Mouse (Mus musculus) T-helper 2 cell (primary cell): ENCODE measurements around the gene Arl6ip6.

Experiments used
- in situ Hi-C: fragments of 300-600 bp; cut with MboI, MseI; formaldehyde crosslinking; loops from one replicate; pipeline ENCODE4 v1.15.1; 2025; ENCODE audit warnings: high pct_unique_total_duplicates

Gene Arl6ip6

DNA sequence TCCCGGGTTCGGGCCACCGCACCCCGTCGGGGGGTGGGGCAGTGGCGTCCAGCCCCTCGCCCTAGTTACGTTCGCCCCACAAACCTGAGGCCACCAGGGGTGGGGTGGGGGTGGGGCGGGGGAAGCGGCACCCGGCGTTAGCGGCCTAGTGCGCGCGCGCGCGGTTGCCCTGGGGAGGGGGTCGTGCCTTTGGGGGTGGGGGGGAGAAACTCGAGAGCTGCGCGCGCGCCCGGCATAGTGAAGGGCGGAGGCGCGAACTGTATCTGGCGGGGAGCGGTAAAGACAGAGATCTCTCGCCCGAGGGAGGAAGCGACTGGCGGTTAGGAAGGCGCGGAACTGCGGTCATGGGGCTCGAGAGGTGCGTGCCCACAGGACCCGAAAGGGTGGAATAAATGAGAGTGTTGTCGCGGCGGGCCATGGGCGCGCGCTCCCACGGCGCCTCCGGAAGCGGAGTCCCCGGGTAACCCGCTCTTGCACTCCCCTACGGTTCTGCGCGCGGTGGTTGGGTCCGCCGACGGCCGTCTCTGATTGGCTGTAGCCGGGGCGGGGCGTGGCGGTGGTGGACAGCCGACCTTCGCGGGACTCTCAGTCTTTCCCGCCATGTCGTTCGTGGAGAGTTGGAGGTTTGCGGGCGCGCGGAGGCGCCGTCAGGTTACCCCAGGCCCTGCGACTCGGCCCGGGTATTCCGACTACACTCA is at the start of gene Arl6ip6:
Gene Arl6ip6 (plus strand): TSS at position 204 of the 698 bp plus-strand sequence.
- in situ Hi-C loops, result no loop called here

DNA sequence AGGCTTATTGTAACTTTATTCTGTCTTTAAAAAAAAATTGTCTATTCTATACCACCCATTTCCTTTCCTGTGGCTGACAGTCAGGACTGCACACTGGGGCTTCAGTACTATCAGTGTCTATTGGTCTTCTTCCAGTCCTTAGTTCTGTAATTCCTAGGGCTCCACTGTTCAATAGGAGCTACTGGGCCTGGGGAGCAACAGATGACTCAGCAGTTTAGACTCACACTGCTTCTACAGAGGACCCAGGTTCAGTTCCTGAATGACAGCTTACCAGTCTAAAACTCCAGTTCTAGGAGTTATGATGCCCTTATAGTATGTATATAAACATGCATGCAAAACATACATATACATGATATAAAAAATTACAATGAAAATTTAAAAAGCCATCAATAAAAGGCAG is 44.7 kb upstream of the Arl6ip6 start:
- in situ Hi-C loops, result no loop called here

DNA sequence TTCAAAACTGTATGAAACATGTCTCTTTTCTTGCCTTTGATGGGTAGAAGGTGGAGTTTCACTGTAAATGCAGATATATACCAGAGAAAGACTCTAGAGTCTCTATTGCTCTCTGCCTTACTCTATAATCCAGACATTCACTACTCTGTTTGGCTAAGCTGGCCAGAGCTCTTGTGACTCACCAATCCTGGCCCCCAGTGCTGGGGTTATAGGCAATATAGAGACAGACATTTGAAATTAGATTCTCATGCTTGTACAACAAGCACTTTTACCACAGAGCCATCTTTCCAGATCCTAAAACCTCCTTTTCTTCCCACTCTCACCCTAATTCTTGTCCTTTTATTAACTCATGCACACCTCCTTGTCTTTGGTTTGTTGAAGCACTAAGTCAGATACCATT is 17.6 kb upstream of the Arl6ip6 start:
- in situ Hi-C loops, result no loop called here

DNA sequence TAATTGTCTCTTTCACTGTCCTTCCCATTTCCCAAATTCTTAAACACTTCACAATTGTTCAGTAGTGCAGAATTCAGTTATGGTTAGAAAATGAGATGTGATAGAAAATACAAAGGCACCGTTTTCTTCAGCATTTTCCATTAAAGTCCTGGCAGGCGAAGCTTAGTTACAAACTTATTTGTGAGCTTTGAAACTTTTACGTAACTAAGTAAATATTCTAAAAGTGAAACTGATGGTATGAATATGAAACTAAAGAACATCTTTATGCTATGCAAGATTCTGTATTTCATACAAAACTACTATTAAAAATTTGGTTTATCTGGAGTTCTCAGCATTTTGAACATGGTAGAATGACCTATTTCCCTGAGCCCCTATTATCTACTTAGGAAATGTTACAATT is 12.6 kb upstream of the Arl6ip6 start:
- in situ Hi-C loops, result no loop called here

DNA sequence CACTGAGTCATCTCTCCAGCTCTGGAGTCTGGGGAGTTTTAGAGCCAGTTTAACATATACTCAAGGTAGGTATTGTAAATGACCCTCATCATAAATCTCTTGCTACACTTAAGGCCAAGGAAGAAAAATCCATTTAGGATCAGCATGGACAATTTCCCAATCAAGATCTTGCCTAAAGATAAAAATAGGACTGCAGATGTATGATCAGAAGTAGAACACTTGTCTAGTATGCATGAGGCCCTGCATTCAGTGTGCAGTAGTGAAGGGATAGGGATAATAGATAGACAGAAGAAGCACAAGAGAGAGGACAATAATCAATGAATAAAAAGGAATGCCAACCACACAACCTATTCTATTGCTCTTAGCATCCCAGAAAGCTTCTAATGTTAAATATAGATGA is 11.7 kb upstream of the Arl6ip6 start:
- in situ Hi-C loops, result no loop called here

DNA sequence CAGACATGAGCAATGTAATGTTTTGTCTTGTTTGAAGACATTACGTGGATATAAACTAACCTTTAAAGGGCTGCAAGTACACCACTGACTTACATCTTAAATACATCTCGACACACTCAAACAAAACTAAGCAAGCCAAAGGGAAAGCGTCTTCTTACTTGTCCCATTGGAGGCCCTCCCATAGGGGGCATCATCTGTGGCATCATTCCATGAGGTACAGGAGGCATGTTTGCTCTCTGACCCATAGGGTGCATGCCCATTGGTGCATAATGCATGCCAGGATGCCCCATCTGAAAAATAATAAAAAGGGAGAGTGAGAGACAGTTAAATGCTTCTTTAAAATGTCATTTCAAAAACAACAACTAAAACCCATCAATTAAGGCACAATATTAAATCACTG is 1.7 kb upstream of the Arl6ip6 start:
- in situ Hi-C loops, result no loop called here

DNA sequence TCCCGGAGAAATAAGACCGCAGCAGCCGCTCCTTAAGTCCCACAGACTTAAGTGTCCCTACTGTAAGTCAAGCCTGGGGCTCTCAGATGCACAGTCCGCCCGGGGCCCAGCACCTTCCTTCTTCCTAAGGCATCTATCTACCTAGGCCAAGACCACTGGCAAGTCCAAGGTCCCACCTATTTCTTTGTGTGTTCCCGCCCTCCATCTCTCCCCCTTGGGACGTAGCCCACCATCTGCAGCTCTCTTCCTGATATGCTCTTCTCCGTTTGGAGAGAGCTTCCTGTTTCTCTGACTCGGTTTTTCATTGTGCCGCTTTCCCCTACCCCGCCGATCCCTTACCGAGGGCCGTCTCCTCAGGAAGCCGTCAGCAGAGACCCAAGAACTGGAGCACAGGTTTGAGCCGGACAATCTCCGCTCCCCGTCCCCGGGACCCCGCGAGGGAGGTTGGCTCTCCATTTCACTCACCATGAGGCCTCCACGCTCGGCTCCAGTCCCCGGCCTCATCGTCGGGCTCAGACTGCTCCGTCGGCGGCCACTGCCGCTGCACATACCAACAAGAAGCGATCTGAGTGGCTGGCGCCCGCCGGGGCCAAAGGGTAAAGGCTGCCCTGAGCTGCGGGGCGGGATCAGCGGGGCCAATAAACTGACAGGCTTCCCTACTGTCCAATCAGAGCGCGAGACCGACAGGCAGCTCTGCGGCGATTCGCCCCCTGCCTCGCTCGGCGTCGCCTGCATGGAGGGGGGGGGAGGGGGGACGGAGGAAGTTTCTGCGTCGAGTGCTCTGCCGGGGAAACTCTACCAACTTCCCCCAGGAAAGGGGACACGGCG is 628 bp upstream of the Arl6ip6 start, which contains the start of gene Prpf40a:
Gene Prpf40a (minus strand): TSS at position 601 of the 828 bp plus-strand sequence.
- in situ Hi-C loops, result no loop called here

DNA sequence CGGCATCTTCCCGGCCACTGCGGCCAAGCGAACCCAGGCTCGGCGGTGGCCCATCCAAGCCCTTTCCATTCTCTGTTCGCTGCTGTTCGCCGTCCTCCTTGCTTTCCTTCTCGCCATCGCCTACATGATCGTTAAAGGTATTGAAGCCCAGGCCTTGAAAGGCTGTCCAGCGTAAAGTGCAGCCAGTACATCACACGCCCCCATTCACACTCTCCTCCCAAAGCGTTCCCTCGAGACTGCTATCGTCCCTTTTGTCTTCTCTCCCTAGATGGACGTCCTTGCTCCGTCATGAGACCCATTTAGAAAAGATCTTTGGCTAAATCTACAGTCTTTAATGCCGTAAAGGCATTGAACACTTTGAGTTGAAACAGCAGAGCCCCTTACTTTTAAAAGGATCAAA is 860 bp downstream of the Arl6ip6 start:
- in situ Hi-C loops, result no loop called here

DNA sequence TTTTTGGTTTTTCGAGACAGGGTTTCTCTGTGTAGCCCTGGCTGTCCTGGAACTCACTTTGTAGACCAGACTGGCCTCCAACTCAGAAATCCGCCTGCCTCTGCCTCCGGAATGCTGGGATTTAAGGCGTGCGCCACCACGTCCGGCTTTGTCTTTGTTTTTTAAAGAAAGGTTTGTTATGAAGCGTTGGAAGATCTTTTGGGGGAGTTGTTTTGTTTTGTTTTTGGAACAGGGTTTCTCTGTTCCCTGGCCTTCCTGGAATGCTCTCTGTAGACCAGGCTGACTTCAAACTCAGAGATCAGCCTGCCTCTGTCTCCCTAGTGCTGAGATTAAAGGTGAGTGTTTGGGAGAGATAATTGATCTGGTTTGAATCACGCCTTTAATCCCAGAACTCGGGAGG is 4.9 kb downstream of the Arl6ip6 start:
- in situ Hi-C loops, result no loop called here

DNA sequence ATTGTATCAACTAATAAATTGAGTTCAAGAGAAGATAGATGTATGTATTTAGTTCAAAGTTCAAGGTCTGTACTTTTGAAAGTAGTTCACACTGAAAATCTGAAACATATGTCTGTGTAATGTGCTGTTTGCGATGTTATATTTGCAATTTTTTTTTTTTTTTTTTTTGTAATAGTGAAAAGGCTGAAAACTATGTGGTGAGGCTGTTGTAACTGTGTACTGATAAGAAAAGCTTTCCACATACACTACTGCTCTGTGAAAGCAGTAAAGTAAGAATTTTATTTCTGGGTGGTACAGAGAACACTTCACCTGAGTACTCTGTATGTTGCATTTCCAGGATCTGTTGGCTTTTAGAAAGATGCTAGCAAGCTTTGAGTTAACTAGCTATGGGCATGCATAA is 7.7 kb downstream of the Arl6ip6 start:
- in situ Hi-C loops, result no loop called here

DNA sequence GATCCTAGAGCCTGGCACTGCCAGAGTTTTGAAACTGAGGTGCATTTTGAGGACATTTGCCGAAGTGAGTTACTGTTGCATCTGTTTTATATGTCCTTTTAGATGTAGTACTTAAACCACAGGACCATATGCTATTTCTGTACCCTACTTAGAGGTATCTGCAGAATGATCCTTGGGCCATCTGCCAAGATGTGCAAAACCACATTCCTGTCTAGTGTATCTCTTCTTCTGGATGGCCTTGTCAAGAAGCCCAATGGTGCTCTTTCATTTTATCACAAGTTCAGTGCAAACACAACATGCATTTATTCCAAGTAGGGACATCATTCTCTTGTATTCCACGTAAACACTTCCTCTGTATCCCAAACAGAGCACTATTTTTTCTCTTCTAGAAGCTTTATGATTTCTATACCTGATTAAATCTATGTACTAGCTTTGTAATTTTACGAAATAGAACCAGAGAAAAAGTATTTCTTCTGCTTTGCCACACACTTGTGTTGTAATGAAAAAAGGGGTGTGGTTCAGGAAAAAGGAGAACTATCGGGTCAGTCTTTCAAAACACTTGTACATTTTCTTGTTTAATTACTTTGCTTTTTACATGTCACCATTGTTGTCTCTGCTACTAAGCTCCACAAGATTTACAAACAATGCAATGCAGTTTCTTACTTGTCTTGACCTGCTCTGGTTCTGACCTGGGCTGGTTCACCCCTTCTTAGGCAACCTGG is 8.8 kb downstream of the Arl6ip6 start:
- in situ Hi-C loops, result no loop called here

DNA sequence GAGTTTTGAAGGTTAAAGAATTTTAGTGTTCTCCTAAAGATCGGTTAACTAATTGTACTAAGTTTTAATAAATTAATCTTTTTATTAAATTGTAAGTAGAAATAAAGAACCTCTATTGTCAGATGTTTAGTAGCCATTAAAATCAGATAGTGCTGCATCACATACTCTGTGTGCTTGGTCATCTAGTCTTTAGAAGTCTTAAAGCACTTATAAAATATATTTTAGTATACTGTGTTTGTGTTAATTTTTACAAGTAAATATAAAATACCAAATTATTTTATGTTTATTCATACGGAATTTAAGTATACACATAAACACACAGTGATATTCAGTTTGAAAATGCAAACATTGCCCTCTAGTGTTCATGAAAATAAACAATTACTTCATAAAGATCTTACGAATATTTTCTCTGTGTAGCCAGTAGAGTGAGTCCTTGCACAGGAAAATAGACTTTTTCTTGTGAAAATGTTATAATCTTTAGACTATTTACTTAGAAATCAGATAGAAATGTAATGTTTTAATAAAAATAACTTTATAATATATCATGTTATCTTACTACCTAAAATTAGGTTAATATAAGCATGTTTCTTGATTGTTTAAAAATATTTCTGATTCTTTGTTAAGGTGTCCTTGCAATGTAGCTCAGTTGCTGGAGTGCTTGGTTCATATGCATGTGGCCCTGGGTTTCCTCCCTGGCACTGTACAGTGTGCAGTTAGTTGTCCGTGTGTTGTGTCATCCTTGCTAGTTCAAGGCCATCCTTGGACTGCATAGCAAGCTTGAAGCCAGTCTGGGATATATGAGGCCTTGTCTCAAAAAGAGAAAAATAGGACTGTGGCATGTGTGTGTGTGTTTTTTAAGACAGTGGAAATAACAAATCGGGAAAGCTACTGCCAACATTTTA is 13.1 kb downstream of the Arl6ip6 start:
- in situ Hi-C loops, result no loop called here

DNA sequence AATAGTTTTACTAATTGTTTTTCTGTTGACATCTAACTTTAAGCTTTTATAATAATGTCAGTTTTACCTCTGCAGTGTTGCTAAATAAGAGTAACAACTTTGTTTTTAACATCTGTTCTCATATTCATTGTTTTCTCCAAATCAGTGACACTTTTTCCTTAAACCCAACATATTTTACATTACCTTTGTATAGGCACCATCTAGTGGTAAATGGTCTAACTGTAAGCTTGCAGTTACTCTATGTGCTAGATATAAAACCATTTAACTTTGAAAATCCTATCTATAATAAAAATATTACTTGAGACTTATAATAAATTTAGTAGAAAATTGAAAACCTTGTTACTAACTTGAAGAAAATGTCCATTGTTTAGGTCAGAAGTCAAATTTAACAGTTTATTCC is 15.2 kb downstream of the Arl6ip6 start:
- in situ Hi-C loops, result no loop called here

DNA sequence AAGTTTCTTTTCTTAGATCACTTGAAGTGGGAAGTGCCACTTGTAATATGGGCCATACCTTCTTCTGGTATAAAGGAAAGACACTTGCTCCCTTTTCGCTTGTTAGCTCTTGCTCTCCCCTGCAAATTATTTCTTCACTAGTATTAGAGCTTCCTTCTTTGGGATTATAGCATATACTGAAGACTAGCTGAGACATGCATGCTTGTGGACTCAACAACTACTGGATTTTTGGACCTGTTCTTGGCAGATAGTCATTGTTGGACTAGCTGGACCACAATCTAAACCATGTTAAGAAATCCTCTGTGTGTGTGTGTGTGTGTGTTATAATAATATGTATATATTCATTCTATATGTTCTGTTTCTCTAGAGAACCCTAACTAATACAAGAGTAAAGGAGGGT is 22.0 kb downstream of the Arl6ip6 start:
- in situ Hi-C loops, result no loop called here

DNA sequence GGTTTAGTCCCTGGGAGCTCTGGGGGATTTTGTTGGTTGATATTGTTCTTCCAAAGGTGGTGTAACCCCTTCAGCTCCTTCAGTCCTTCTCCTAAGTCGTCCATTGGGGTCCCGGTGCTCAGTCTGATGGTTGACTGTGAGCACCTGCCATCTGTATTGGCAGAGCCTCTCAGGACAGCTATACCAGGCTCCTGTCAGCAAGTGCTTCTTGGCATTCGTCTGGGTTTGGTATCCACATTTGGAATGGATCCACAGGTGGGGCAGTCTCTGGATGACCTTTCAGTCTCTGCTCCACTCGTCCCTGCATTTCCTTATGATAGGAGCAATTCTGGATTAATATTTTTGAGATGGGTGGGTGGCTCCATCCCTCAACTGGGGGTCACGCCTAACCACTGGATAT is 30.7 kb downstream of the Arl6ip6 start:
- in situ Hi-C loops, result no loop called here

DNA sequence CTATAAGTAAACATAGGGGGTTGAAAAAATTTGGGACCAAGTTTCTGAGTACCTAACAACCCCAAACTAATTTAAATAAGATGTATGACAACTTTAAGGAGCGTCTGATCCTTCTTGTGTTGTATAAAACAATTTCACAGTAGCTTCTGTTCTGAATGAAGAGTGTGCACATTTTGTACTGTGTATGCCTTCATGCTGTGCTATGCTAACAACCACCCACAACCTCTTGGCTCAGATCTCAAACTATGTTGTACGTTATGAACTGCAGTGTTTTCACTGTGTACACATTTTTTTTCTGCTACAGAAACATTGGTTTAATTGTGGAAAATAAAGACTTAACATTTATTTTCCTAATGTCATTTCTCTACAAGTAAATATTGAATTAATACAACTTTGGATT is 65.5 kb downstream of the Arl6ip6 start:
- in situ Hi-C loops, result no loop called here
